Mouse (Mus musculus) heart, postnatal 10 days (tissue): ENCODE results near the gene Fabp2. TPM values are rescaled to one million over a fixed set of nuclear protein-coding genes. Genes with fewer than 3 reads are reported as not detected.
A peak's percentile ranks its signal among the peaks of the same experiment; 100 is the strongest.

Source experiments
- DNase-seq, 2 experiments: peaks; one replicate each; pipeline ENCODE4 v3.0.0; 2021
- intact Hi-C: fragments of 180-260 bp; cut with DNase I; formaldehyde crosslinking; loops from one replicate; pipeline ENCODE4 v1.15.1; 2025
- total RNA-seq, 2 experiments: library from RNA; stranded (reverse); gene quantifications; 2 replicates each; pipeline ENCODE4 v1.2.3; 2021

Fabp2 gene
- not detected for total RNA-seq

GRCm38 (mm10) chr3:122894772-122895171, at the start of gene Fabp2:
TSS of gene Fabp2 (plus strand) at chr3:122895072.
- intact Hi-C loops: no loop called here
- no peak for DNase-seq

- intact Hi-C loops: no loop called here
Measured at GRCm38 (mm10) chr3:122848410-122849034, 46.4 kb upstream of the Fabp2 start.

GRCm38 (mm10) chr3:122855149-122855548, 39.7 kb upstream of the Fabp2 start:
- intact Hi-C loops: no loop called here
- DNase-seq: no peak

More at GRCm38 (mm10) chr3:122848410-122849034, 46.4 kb upstream of the Fabp2 start:
- no peak for DNase-seq

- DNase-seq: no peak
- intact Hi-C loops: no loop called here
Measured at GRCm38 (mm10) chr3:122859829-122860228, 35.0 kb upstream of the Fabp2 start.

GRCm38 (mm10) chr3:122860573-122861498, 34.0 kb upstream of the Fabp2 start:
- intact Hi-C loops: no loop called here
- DNase-seq: no peak

GRCm38 (mm10) chr3:122865092-122865491, 29.8 kb upstream of the Fabp2 start:
- intact Hi-C loops: no loop called here
- no peak for DNase-seq

- DNase-seq: no peak
- intact Hi-C loops: no loop called here
Measured at GRCm38 (mm10) chr3:122868270-122868669, 26.6 kb upstream of the Fabp2 start.

GRCm38 (mm10) chr3:122871596-122871995, 23.3 kb upstream of the Fabp2 start:
- intact Hi-C loops: no loop called here
- no peak for DNase-seq

GRCm38 (mm10) chr3:122876870-122877269, 18.0 kb upstream of the Fabp2 start:
- intact Hi-C loops: no loop called here
- no peak for DNase-seq

GRCm38 (mm10) chr3:122877543-122877942, 17.3 kb upstream of the Fabp2 start:
- intact Hi-C loops: no loop called here
- DNase-seq: no peak

GRCm38 (mm10) chr3:122878705-122879315, 16.1 kb upstream of the Fabp2 start:
- DNase-seq: no peak
- intact Hi-C loops: no loop called here

GRCm38 (mm10) chr3:122887505-122888301, 7.2 kb upstream of the Fabp2 start:
- no peak for DNase-seq
- intact Hi-C loops: no loop called here

- intact Hi-C loops: no loop called here
- peak in 1 of 2 experiments; percentile 12 for DNase-seq
Measured at GRCm38 (mm10) chr3:122888371-122888819, 6.5 kb upstream of the Fabp2 start.

- DNase-seq: no peak
- intact Hi-C loops: no loop called here
Measured at GRCm38 (mm10) chr3:122895189-122895731, 388 bp downstream of the Fabp2 start.

- no peak for DNase-seq
- intact Hi-C loops: no loop called here
Measured at GRCm38 (mm10) chr3:122898254-122898653, 3.4 kb downstream of the Fabp2 start.

GRCm38 (mm10) chr3:122903746-122904433, 9.0 kb downstream of the Fabp2 start:
- intact Hi-C loops: loop anchor here (1.0 to 5.0 kb wide), 3 partner anchors 122 to 257 kb away; no protein-coding TSS in a partner anchor
- DNase-seq: peak; percentile 59 to 74

GRCm38 (mm10) chr3:122907841-122908240, 13.0 kb downstream of the Fabp2 start:
- intact Hi-C loops: no loop called here

GRCm38 (mm10) chr3:122915493-122915892, 20.6 kb downstream of the Fabp2 start:
- intact Hi-C loops: no loop called here
- DNase-seq: no peak

More at GRCm38 (mm10) chr3:122907841-122908240, 13.0 kb downstream of the Fabp2 start:
- no peak for DNase-seq

GRCm38 (mm10) chr3:122916191-122916680, 21.4 kb downstream of the Fabp2 start:
- intact Hi-C loops: no loop called here
- no peak for DNase-seq
